Mouse (Mus musculus): ENCODE measurements around the gene Caln1. TPM values are rescaled to one million over a fixed set of nuclear protein-coding genes. Genes with fewer than 3 reads are reported as not detected.

Gene Caln1
- total RNA-seq, 2 experiments from 2014 or later: not detected

- ATAC-seq (ENCODE audit: poor library complexity, severe bottlenecking): no peak
Observed at GRCm38 (mm10) chr5:130792755-130793452, 423.6 kb downstream of the Caln1 start.

GRCm38 (mm10) chr5:130797713-130798112 lies 428.5 kb downstream of the Caln1 start:
- no peak for ATAC-seq (ENCODE audit: poor library complexity, severe bottlenecking)

GRCm38 (mm10) chr5:130810314-130810713 lies 441.1 kb downstream of the Caln1 start:
- ATAC-seq (ENCODE audit: poor library complexity, severe bottlenecking): no peak

GRCm38 (mm10) chr5:130810846-130811245 lies 441.6 kb downstream of the Caln1 start:
- ATAC-seq (ENCODE audit: poor library complexity, severe bottlenecking): no peak

DNA sequence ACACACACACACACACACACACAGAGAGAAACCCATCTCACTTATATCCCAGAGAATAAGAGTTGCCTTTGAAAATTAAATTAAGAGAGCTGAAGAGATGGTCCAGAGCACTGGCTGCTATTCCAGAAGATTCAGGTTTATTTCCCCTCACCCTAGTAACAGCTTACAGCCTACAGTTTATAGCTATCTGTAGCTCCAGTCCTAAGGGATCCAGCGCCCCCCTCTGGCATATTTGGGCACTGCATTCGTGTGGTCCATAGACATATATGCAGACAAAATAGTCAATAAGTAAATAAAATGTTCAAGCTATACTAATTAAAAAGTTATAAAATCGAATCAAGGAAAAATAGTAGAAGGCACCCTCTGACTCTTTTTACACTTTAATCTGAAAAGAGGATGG lies 442.0 kb downstream of the Caln1 start:
- no peak for ATAC-seq (ENCODE audit: poor library complexity, severe bottlenecking)

GRCm38 (mm10) chr5:130811966-130812365 lies 442.7 kb downstream of the Caln1 start:
- ATAC-seq (ENCODE audit: poor library complexity, severe bottlenecking): no peak

DNA sequence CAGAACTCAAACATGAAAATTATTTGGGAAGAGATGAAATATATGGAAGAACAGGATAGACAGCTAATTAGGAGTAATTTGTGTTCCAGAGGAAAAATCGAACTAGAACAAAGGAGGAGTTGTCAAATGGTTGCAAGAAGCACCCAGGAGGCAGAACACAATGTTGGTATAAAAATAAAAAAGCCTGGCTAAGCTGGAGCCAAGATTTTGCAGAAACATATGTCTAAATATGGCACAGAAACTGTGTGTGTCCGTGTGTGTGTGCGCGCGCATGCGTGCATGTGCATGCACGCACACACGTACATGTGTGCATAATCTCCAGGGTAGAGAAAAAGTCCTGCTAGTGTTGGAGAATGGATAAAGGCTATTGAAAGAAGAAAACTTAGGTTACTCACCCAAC lies 443.3 kb downstream of the Caln1 start:
- no peak for ATAC-seq (ENCODE audit: poor library complexity, severe bottlenecking)

- no peak for ATAC-seq (ENCODE audit: poor library complexity, severe bottlenecking)
Observed at GRCm38 (mm10) chr5:130813089-130813488, 443.8 kb downstream of the Caln1 start.

DNA sequence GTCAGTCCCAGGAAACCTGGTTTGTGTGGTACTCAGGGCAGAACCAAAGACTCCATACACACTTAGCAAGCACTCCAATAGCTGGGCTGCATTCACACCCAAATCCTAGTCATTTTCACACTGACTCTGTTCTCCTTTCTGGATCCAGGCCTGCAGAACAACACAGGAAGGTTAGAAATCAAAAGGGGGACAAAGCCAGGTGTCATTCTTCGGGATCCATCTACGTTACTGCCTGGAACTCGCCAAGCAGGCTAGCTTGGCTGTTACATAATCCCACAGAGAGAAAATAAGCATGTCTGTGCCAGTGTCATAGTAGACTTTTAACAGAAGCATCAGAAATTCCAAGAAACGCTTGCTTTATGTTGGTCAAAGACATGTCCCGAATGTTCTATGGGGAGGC lies 446.1 kb downstream of the Caln1 start:
- ATAC-seq (ENCODE audit: poor library complexity, severe bottlenecking): no peak

GRCm38 (mm10) chr5:130820021-130820648 lies 450.9 kb downstream of the Caln1 start:
- ATAC-seq (ENCODE audit: poor library complexity, severe bottlenecking): no peak

GRCm38 (mm10) chr5:130820661-130821060 lies 451.4 kb downstream of the Caln1 start:
- ATAC-seq (ENCODE audit: poor library complexity, severe bottlenecking): no peak

DNA sequence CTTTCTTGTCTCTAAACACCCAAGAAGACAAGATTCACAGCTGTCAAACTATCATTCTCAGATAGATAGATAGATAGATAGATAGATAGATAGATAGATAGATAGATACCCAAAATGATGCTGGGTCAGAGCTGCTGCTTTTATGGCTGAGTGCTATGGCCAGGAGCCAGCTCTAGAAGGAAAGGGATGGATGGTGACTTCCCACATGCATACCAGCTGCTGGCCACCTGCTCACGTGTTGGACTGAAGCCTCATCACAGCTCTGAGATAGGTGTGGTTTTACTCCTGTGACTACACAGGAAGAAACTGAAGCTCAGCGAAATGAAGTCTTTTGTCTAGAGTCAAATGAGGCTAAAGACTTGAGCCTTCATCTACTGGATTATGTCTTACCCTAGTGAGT lies 456.5 kb downstream of the Caln1 start:
- no peak for ATAC-seq (ENCODE audit: poor library complexity, severe bottlenecking)

GRCm38 (mm10) chr5:130848562-130848961 lies 479.3 kb downstream of the Caln1 start:
- no peak for ATAC-seq (ENCODE audit: poor library complexity, severe bottlenecking)

- no peak for ATAC-seq (ENCODE audit: poor library complexity, severe bottlenecking)
Observed at GRCm38 (mm10) chr5:130849610-130850009, 480.4 kb downstream of the Caln1 start.

- peak; percentile 26; the same call in 1 of the 2 replicates for ATAC-seq (ENCODE audit: poor library complexity, severe bottlenecking)
Observed at GRCm38 (mm10) chr5:130852182-130852581, 482.9 kb downstream of the Caln1 start.

GRCm38 (mm10) chr5:130853371-130853770 lies 484.1 kb downstream of the Caln1 start:
- ATAC-seq (ENCODE audit: poor library complexity, severe bottlenecking): peak; percentile 92

DNA sequence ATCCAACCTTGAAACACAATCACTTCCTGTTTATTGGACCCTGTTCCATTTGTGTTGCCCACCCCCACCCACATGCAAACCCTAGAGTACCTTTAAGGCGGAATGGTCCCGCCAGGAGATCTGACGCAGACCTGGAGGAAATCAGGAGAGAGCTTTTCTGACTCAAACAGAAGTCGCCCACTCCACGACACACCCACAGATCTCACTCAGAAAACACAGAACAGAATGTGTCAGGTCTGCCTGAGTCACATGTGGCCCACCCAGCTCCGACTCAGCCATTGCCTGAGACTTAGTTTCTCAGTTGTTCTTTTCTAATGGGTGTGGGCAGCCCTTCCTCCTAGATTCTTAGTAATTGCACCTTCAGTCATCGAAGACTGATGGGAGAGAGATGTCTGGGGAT lies 485.2 kb downstream of the Caln1 start:
- ATAC-seq (ENCODE audit: poor library complexity, severe bottlenecking): no peak

DNA sequence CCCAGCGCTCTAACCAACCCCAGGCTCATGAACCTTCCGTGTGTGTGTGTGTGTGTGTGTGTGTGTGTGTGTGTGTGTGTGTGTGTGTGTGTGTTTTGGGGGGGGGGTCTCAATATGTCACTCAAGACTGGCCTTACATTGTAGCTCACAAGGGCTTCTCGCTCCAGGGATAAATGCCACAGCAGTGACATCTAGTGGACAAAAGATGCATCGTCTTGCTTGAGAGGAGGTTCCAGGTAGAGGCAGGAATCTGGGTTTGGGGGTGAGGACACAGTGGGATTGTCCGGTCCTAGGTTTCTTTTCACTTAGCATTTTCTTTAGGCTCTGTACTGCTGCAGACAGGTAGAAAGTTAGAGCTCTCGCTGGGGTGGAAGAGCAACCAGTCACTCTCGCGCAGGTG lies 488.9 kb downstream of the Caln1 start:
- peak; percentile 67 for ATAC-seq (ENCODE audit: poor library complexity, severe bottlenecking)

DNA sequence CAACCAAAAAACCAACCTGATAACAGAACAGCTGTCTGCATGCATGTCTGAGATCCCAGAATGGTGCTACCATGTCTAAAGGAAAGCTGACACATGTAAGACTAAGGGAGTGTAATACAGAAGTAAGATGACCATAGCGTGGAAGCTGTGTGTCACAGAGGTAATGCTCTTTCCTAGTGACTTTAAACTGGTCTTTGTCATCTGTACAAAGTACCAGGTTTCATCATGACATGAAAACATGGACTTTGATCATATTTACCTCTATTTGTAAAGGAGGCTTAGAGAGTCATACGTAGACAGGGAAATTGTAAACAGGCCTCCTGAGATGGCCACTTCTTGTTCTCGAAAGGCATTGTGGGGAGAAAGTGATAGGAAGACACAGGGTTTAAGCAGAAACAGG lies 489.5 kb downstream of the Caln1 start:
- no peak for ATAC-seq (ENCODE audit: poor library complexity, severe bottlenecking)

- ATAC-seq (ENCODE audit: poor library complexity, severe bottlenecking): no peak
Observed at GRCm38 (mm10) chr5:130859736-130860135, 490.5 kb downstream of the Caln1 start.

GRCm38 (mm10) chr5:130862302-130862701 lies 493.0 kb downstream of the Caln1 start:
- no peak for ATAC-seq (ENCODE audit: poor library complexity, severe bottlenecking)

DNA sequence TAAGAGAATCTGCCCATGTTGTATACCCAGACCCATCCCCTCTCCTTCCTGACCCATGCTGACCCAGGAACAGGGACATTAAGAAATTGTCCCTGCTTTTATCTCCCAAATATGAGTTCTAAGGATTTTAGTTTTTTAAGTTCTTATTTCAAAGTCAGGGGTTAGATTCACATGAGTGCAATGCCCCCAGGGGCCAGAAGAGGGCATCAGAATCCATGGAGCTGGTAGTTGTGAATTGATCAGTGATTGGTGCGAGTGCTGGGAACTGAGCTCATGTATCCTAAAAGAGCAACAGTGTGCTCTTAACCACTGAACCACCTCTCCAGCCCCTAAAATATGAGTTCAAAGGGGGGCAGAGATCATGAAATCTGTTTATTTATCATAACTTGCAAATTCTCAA lies 500.6 kb downstream of the Caln1 start:
- ATAC-seq (ENCODE audit: poor library complexity, severe bottlenecking): no peak

- no peak for ATAC-seq (ENCODE audit: poor library complexity, severe bottlenecking)
Observed at GRCm38 (mm10) chr5:130871086-130871485, 501.8 kb downstream of the Caln1 start.

Data from megakaryocyte, adult 5-6 weeks (primary cell).